Mouse (Mus musculus) heart, embryonic 15.5 days (tissue): ENCODE data around the gene Stox2. TPM values are rescaled to one million over a fixed set of nuclear protein-coding genes. Genes with fewer than 3 reads are reported as not detected.

Experiments
- ATAC-seq: fragments of 200-750 bp; cut with Nextera tagmentation; replicated peaks from 2 replicates; pipeline ENCODE4 v1.8.0; 2017; ENCODE audit warnings: low read depth, moderate TSS enrichment; ENCODE audit not compliant: insufficient number of reproducible peaks, insufficient read depth, low FRiP score
- H3K27ac ChIP-seq: fragments of 300-500 bp; sonication (generic); 2 replicates; pipeline ENCODE4 v1.5.1; 2015; ENCODE audit warnings: mild to moderate bottlenecking, inconsistent platforms
- H3K27me3 ChIP-seq: fragments of 300-500 bp; sonication (generic); 2 replicates; pipeline ENCODE4 v1.6.1; 2015; ENCODE audit warnings: inconsistent platforms
- H3K36me3 ChIP-seq: fragments of 300-500 bp; sonication (generic); 2 replicates; pipeline ENCODE4 v1.6.1; 2015; ENCODE audit warnings: mild to moderate bottlenecking, inconsistent platforms
- H3K4me1 ChIP-seq: fragments of 300-500 bp; sonication (generic); replicated peaks from 2 replicates; pipeline ENCODE4 v1.6.1; 2015; ENCODE audit warnings: inconsistent platforms
- H3K4me2 ChIP-seq: fragments of 300-500 bp; sonication (generic); 2 replicates; pipeline ENCODE4 v1.6.1; 2015; ENCODE audit warnings: inconsistent platforms, mild to moderate bottlenecking, moderate library complexity
- H3K4me3 ChIP-seq: fragments of 300-500 bp; sonication (generic); 2 replicates; pipeline ENCODE4 v1.5.1; 2015; ENCODE audit warnings: mild to moderate bottlenecking, inconsistent platforms
- H3K9ac ChIP-seq: fragments of 300-500 bp; sonication (generic); 2 replicates; pipeline ENCODE4 v1.6.1; 2015; ENCODE audit warnings: mild to moderate bottlenecking, inconsistent platforms
- H3K9me3 ChIP-seq: fragments of 300-500 bp; sonication (generic); replicated peaks from 2 replicates; pipeline ENCODE4 v1.6.1; 2016; ENCODE audit warnings: inconsistent platforms
- WGBS: fragments of 180-500 bp; shearing (Covaris S2); methylation state at CpG from one replicate; pipeline ENCODE4 v1.1.7; 2015; ENCODE audit warnings: mixed read lengths; 5-methylcytosine and 5-hydroxymethylcytosine counted together
- polyA plus RNA-seq: library from polyadenylated mRNA; unstranded; fragments of >200 nt; fragmentation: Nextera tagmentation; extraction: Ambion mirVana; gene quantifications from 2 replicates; pipeline ENCODE4 v1.2.1, GENCODE M21; 2015

Gene Stox2
- polyA plus RNA-seq, 1 experiment from 2014 or later = 8.7 TPM

- no peaks in the 10 kb centered on the region for H3K36me3 ChIP-seq
- peak overlapping the region; percentile 80 for H3K9ac ChIP-seq
- peak overlapping the region; percentile 80 for H3K4me3 ChIP-seq
- H3K27ac ChIP-seq = peak overlapping the region; percentile 81
- WGBS = under 1% methylated on average over 76 of the region's 78 CpGs
- peaks cover 21% of the 10 kb centered on the region for H3K4me1 ChIP-seq
- no peaks in the 10 kb centered on the region for H3K9me3 ChIP-seq
- H3K4me2 ChIP-seq = peak overlapping the region; percentile 90
- no peaks in the 10 kb centered on the region for H3K27me3 ChIP-seq
- peak; percentile 40 for ATAC-seq
Measured at GRCm38 (mm10) chr8:47288131-47288865, 157.9 kb downstream of the Stox2 start.

GRCm38 (mm10) chr8:47287641-47288130, 158.5 kb downstream of the Stox2 start:
- Histone ChIP-seq H3K4me3 (peak overlapping the region; percentile 80), H3K27ac (peak overlapping the region; percentile 81), H3K9ac (peak overlapping the region; percentile 80), H3K36me3 (no peaks in the 10 kb centered on the region), H3K9me3 (no peaks in the 10 kb centered on the region), H3K4me1 (peaks cover 21% of the 10 kb centered on the region), H3K4me2 (peak overlapping the region; percentile 90), H3K27me3 (no peaks in the 10 kb centered on the region)
- peak; percentile 44 for ATAC-seq
- under 1% methylated on average over 33 of the region's 33 CpGs for WGBS

GRCm38 (mm10) chr8:47287201-47287621, 159.0 kb downstream of the Stox2 start:
- H3K9ac ChIP-seq = peak overlapping the region; percentile 80
- no peak overlapping the region for H3K27ac ChIP-seq
- no peaks in the 10 kb centered on the region for H3K27me3 ChIP-seq
- no peaks in the 10 kb centered on the region for H3K9me3 ChIP-seq
- H3K4me3 ChIP-seq = peak overlapping the region; percentile 80
- peak overlapping the region; percentile 90 for H3K4me2 ChIP-seq
- H3K4me1 ChIP-seq = peaks cover 21% of the 10 kb centered on the region
- ATAC-seq = no peak
- no peaks in the 10 kb centered on the region for H3K36me3 ChIP-seq
- 8% methylated on average over 16 of the region's 16 CpGs for WGBS

- Histone ChIP-seq H3K27me3 (no peaks in the 10 kb centered on the region), H3K4me3 (peak overlapping the region; percentile 80), H3K27ac (no peak overlapping the region), H3K9me3 (no peaks in the 10 kb centered on the region), H3K4me2 (peak overlapping the region; percentile 90), H3K9ac (no peak overlapping the region), H3K36me3 (no peaks in the 10 kb centered on the region), H3K4me1 (peaks cover 21% of the 10 kb centered on the region)
- ATAC-seq = no peak
- 78% methylated on average over 12 of the region's 12 CpGs for WGBS
Measured at GRCm38 (mm10) chr8:47286081-47286700, 160.0 kb downstream of the Stox2 start.

- peaks cover 22% of the 10 kb centered on the region for H3K4me1 ChIP-seq
- H3K9ac ChIP-seq = no peak overlapping the region
- 77% methylated on average over 6 of the region's 6 CpGs for WGBS
- H3K4me2 ChIP-seq = no peak overlapping the region
- no peaks in the 10 kb centered on the region for H3K36me3 ChIP-seq
- H3K4me3 ChIP-seq = no peak overlapping the region
- no peak overlapping the region for H3K27ac ChIP-seq
- H3K27me3 ChIP-seq = no peaks in the 10 kb centered on the region
- ATAC-seq = no peak
- H3K9me3 ChIP-seq = no peaks in the 10 kb centered on the region
Measured at GRCm38 (mm10) chr8:47285435-47285834, 160.7 kb downstream of the Stox2 start.

- Histone ChIP-seq H3K4me1 (peaks cover 22% of the 10 kb centered on the region), H3K9ac (no peak overlapping the region), H3K4me3 (no peak overlapping the region), H3K27me3 (no peaks in the 10 kb centered on the region), H3K9me3 (no peaks in the 10 kb centered on the region), H3K4me2 (no peak overlapping the region), H3K36me3 (no peaks in the 10 kb centered on the region), H3K27ac (no peak overlapping the region)
- 87% methylated on average over 21 of the region's 21 CpGs for WGBS
- no peak for ATAC-seq
Measured at GRCm38 (mm10) chr8:47284329-47285326, 161.5 kb downstream of the Stox2 start.

- Histone ChIP-seq H3K9ac (no peak overlapping the region), H3K4me1 (peaks cover 22% of the 10 kb centered on the region), H3K27me3 (no peaks in the 10 kb centered on the region), H3K9me3 (no peaks in the 10 kb centered on the region), H3K4me2 (no peak overlapping the region), H3K27ac (no peak overlapping the region), H3K4me3 (no peak overlapping the region), H3K36me3 (no peaks in the 10 kb centered on the region)
- WGBS = 43% methylated on average over 10 of the region's 10 CpGs
- no peak for ATAC-seq
Measured at GRCm38 (mm10) chr8:47279898-47280297, 166.3 kb downstream of the Stox2 start.

- Histone ChIP-seq H3K36me3 (no peaks in the 10 kb centered on the region), H3K9me3 (no peaks in the 10 kb centered on the region), H3K9ac (no peak overlapping the region), H3K27ac (peak overlapping the region; percentile 4; the same call in 1 of the 2 replicates), H3K4me3 (no peak overlapping the region), H3K4me2 (no peak overlapping the region), H3K27me3 (no peaks in the 10 kb centered on the region), H3K4me1 (peaks cover 22% of the 10 kb centered on the region)
- no peak for ATAC-seq
- WGBS = 69% methylated on average over 3 of the region's 3 CpGs
Measured at GRCm38 (mm10) chr8:47278211-47278610, 168.0 kb downstream of the Stox2 start.

GRCm38 (mm10) chr8:47268931-47269330, 177.2 kb downstream of the Stox2 start:
- Histone ChIP-seq H3K27me3 (no peaks in the 10 kb centered on the region), H3K36me3 (no peaks in the 10 kb centered on the region), H3K9me3 (no peaks in the 10 kb centered on the region), H3K27ac (peak overlapping the region; percentile 18; the same call in 1 of the 2 replicates), H3K4me2 (no peak overlapping the region), H3K9ac (no peak overlapping the region), H3K4me3 (no peak overlapping the region), H3K4me1 (peaks cover 11% of the 10 kb centered on the region)
- no peak for ATAC-seq
- 87% methylated on average over 6 of the region's 6 CpGs for WGBS

GRCm38 (mm10) chr8:47268062-47268822, 177.9 kb downstream of the Stox2 start:
- WGBS = 61% methylated on average over 21 of the region's 21 CpGs
- Histone ChIP-seq H3K27me3 (no peaks in the 10 kb centered on the region), H3K4me2 (no peak overlapping the region), H3K4me1 (peaks cover 11% of the 10 kb centered on the region), H3K36me3 (no peaks in the 10 kb centered on the region), H3K27ac (peak overlapping the region; percentile 18; the same call in 1 of the 2 replicates), H3K9me3 (no peaks in the 10 kb centered on the region), H3K4me3 (no peak overlapping the region), H3K9ac (no peak overlapping the region)
- ATAC-seq = 0 out of 2 replicates have a peak, but pooled peaks have one; percentile 43
